Mouse (Mus musculus) heart, embryonic 15.5 days (tissue): ENCODE data around the gene Sez6. TPM values are rescaled to one million over a fixed set of nuclear protein-coding genes. Genes with fewer than 3 reads are reported as not detected.

Experiments
- ATAC-seq: fragments of 200-750 bp; cut with Nextera tagmentation; replicated peaks from 2 replicates; pipeline ENCODE4 v1.8.0; 2017; ENCODE audit warnings: low read depth, moderate TSS enrichment; ENCODE audit not compliant: insufficient number of reproducible peaks, insufficient read depth, low FRiP score
- H3K27ac ChIP-seq: fragments of 300-500 bp; sonication (generic); 2 replicates; pipeline ENCODE4 v1.5.1; 2015; ENCODE audit warnings: mild to moderate bottlenecking, inconsistent platforms
- H3K27me3 ChIP-seq: fragments of 300-500 bp; sonication (generic); 2 replicates; pipeline ENCODE4 v1.6.1; 2015; ENCODE audit warnings: inconsistent platforms
- H3K36me3 ChIP-seq: fragments of 300-500 bp; sonication (generic); 2 replicates; pipeline ENCODE4 v1.6.1; 2015; ENCODE audit warnings: mild to moderate bottlenecking, inconsistent platforms
- H3K4me1 ChIP-seq: fragments of 300-500 bp; sonication (generic); replicated peaks from 2 replicates; pipeline ENCODE4 v1.6.1; 2015; ENCODE audit warnings: inconsistent platforms
- H3K4me2 ChIP-seq: fragments of 300-500 bp; sonication (generic); 2 replicates; pipeline ENCODE4 v1.6.1; 2015; ENCODE audit warnings: inconsistent platforms, mild to moderate bottlenecking, moderate library complexity
- H3K4me3 ChIP-seq: fragments of 300-500 bp; sonication (generic); 2 replicates; pipeline ENCODE4 v1.5.1; 2015; ENCODE audit warnings: mild to moderate bottlenecking, inconsistent platforms
- H3K9ac ChIP-seq: fragments of 300-500 bp; sonication (generic); 2 replicates; pipeline ENCODE4 v1.6.1; 2015; ENCODE audit warnings: mild to moderate bottlenecking, inconsistent platforms
- H3K9me3 ChIP-seq: fragments of 300-500 bp; sonication (generic); replicated peaks from 2 replicates; pipeline ENCODE4 v1.6.1; 2016; ENCODE audit warnings: inconsistent platforms
- WGBS: fragments of 180-500 bp; shearing (Covaris S2); methylation state at CpG from one replicate; pipeline ENCODE4 v1.1.7; 2015; ENCODE audit warnings: mixed read lengths; 5-methylcytosine and 5-hydroxymethylcytosine counted together
- polyA plus RNA-seq: library from polyadenylated mRNA; unstranded; fragments of >200 nt; fragmentation: Nextera tagmentation; extraction: Ambion mirVana; gene quantifications from 2 replicates; pipeline ENCODE4 v1.2.1, GENCODE M21; 2015

Sez6 gene
- polyA plus RNA-seq, 1 experiment from 2014 or later: 0.05 TPM

DNA sequence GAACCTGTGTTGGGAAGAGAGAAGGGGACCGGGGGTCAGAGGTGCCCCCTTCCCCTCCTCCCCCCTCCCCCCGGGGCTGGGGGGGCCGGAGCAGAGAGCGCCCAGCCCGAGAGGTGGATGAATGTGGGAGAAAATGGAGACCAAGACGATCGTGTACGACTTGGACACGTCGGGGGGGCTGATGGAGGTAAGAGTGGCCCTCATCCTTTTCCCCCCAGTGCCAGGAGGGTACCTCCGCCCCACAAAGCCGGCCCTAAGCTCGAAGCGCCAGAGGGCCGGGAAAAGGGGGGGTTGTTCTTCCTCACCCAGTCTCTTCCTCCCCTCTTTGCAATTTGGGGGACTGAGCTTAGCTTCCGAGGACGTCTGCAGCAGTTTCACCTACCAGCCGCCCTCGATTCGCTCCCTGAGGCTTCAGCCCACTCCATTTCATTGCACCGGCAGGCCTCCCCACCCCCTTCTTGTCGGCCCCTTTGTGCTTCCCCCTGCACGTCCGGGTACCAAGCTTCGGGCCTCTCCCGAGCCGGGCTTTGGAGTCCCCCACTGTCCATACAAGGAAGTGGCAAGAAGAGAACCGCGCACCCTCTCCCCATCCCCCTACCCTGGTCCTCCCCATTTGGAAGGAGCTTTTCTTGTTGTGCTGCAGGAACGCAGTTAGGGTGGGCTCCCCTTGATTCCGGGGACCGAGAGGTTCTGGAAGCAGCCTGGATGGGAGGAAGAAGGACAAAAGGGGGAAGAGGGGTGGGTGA, 52.8 kb downstream of the Sez6 start:
- peaks cover 15% of the 10 kb centered on the region for H3K4me1 ChIP-seq
- H3K4me2 ChIP-seq: peak overlapping the region; percentile 90
- ATAC-seq: no peak
- peaks cover 7% of the 10 kb centered on the region; the same call in 1 of the 2 replicates for H3K27me3 ChIP-seq
- 0% methylated on average over 29 of the region's 32 CpGs for WGBS
- H3K9ac ChIP-seq: peak overlapping the region; percentile 99
- 0 out of 2 replicates have a peak, but pooled peaks cover 10% of the 10 kb centered on the region for H3K36me3 ChIP-seq
- peak overlapping the region; percentile 100 for H3K4me3 ChIP-seq
- no peaks in the 10 kb centered on the region for H3K9me3 ChIP-seq
- H3K27ac ChIP-seq: peak overlapping the region; percentile 99

- H3K4me2 ChIP-seq: peak overlapping the region; percentile 90
- no peaks in the 10 kb centered on the region for H3K9me3 ChIP-seq
- peak overlapping the region; percentile 99 for H3K9ac ChIP-seq
- peak overlapping the region; percentile 99 for H3K27ac ChIP-seq
- peaks cover 17% of the 10 kb centered on the region for H3K36me3 ChIP-seq
- under 1% methylated on average over 58 of the region's 63 CpGs for WGBS
- 0 out of 2 replicates have a peak, but pooled peaks cover under 1% of the 10 kb centered on the region for H3K27me3 ChIP-seq
- peaks cover 20% of the 10 kb centered on the region for H3K4me1 ChIP-seq
- no peak for ATAC-seq
- peak overlapping the region; percentile 100 for H3K4me3 ChIP-seq
Measured at GRCm38 (mm10) chr11:77983937-77984835, 53.6 kb downstream of the Sez6 start.

DNA sequence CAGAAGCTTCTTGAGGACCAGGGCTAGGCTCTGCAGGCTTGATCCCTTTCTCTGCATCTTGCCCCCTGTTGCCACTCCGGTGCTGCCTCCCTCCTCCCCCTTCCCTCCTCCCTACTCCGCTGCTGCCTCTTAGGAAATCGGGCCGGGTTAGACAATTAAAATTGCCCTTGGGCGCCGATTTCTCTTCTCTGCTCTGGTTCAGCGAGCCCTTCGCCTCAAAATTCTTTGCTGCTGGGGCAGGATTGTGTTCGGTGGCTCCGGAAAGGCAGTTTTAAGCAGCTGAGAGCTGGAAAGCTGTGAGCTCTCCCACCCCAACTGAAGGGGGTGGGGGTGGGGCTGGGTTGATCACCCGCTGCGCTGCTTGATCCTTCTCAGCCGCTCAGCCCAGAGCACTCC, 54.2 kb downstream of the Sez6 start:
- H3K9me3 ChIP-seq: no peaks in the 10 kb centered on the region
- H3K4me3 ChIP-seq: peak overlapping the region; percentile 100
- no peaks in the 10 kb centered on the region for H3K27me3 ChIP-seq
- H3K4me2 ChIP-seq: peak overlapping the region; percentile 90
- H3K4me1 ChIP-seq: peaks cover 23% of the 10 kb centered on the region
- no peak for ATAC-seq
- H3K9ac ChIP-seq: peak overlapping the region; percentile 99
- peaks cover 22% of the 10 kb centered on the region for H3K36me3 ChIP-seq
- H3K27ac ChIP-seq: peak overlapping the region; percentile 99
- WGBS: under 1% methylated on average over 13 of the region's 13 CpGs

GRCm38 (mm10) chr11:77985541-77986065, 55.0 kb downstream of the Sez6 start:
- Histone ChIP-seq H3K9ac (peak overlapping the region; percentile 99; the same call in 1 of the 2 replicates), H3K4me3 (peak overlapping the region; percentile 100), H3K4me2 (peak overlapping the region; percentile 90), H3K36me3 (peaks cover 25% of the 10 kb centered on the region), H3K27ac (no peak overlapping the region), H3K9me3 (no peaks in the 10 kb centered on the region), H3K27me3 (no peaks in the 10 kb centered on the region), H3K4me1 (peaks cover 23% of the 10 kb centered on the region)
- no peak for ATAC-seq
- WGBS: 68% methylated on average over 3 of the region's 3 CpGs

DNA sequence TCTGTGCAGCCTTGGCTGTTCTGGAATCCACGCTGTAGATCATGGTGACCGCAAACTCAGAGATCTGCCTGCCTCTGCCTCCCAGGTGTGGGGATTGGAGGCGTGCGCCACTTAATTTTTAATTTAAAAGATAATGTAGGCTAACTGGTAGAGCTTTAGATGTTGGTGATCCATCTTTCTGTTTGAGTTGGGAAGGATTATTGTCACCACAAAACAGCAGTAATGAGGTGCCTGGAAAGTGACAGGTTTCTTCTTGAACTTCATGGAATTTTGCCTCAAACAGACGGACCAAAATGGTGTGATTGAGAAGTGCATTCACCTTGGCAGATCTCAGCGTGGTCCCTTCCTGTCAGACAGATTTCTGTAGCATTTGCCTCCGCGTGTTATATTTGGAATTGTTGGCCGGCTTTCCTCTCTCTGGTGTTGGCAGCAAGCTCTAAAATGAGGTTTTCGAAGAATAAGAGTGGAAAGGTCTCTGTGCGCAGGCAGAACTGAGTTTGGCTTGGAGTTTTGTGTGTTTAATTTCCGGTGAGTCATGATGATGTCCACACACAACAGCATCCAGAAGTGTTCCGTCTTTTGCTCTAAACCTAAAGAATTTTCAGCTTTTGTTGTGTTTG, 58.6 kb downstream of the Sez6 start:
- H3K4me2 ChIP-seq: no peak overlapping the region
- no peak for ATAC-seq
- H3K9ac ChIP-seq: no peak overlapping the region
- H3K27me3 ChIP-seq: no peaks in the 10 kb centered on the region
- peaks cover 30% of the 10 kb centered on the region for H3K36me3 ChIP-seq
- H3K4me3 ChIP-seq: no peak overlapping the region
- no peaks in the 10 kb centered on the region for H3K9me3 ChIP-seq
- H3K4me1 ChIP-seq: peaks cover 20% of the 10 kb centered on the region
- peak overlapping the region; percentile 9; the same call in 1 of the 2 replicates for H3K27ac ChIP-seq
- 82% methylated on average over 13 of the region's 13 CpGs for WGBS

DNA sequence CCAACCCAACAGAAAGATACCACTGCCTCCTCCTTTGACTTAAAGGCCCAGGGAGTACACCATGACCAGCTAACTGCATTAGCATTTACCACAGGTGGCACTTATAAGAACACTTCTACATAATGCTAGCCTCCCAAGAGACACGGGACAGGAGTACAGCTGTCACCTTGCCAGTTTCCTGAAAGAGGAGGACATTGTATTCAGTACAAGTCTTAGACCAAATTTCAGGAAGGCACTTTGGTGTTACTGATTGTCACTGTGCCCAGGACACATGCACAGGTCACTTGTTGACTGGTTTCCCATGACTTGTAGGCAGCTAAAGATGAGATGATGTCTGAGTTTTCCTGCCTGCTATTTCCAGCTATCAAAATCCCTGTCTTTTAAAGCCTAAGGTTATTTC, 65.0 kb downstream of the Sez6 start:
- H3K4me1 ChIP-seq: no peaks in the 10 kb centered on the region; the same call in 1 of the 2 replicates
- H3K9me3 ChIP-seq: no peaks in the 10 kb centered on the region
- 47% methylated on average over 1 of the region's 1 CpGs for WGBS
- H3K36me3 ChIP-seq: peaks cover 17% of the 10 kb centered on the region
- no peaks in the 10 kb centered on the region for H3K27me3 ChIP-seq
- no peak overlapping the region for H3K4me2 ChIP-seq
- no peak for ATAC-seq
- H3K4me3 ChIP-seq: no peak overlapping the region
- no peak overlapping the region for H3K27ac ChIP-seq
- H3K9ac ChIP-seq: no peak overlapping the region

- Histone ChIP-seq H3K4me2 (peak overlapping the region; percentile 38), H3K4me1 (peaks cover 22% of the 10 kb centered on the region), H3K27ac (peak overlapping the region; percentile 91), H3K9ac (no peak overlapping the region), H3K36me3 (peaks cover 43% of the 10 kb centered on the region), H3K4me3 (no peak overlapping the region), H3K27me3 (no peaks in the 10 kb centered on the region), H3K9me3 (no peaks in the 10 kb centered on the region)
- ATAC-seq: peak; percentile 86
- WGBS: 57% methylated on average over 5 of the region's 5 CpGs
Measured at GRCm38 (mm10) chr11:78006446-78006845, 75.8 kb downstream of the Sez6 start.

DNA sequence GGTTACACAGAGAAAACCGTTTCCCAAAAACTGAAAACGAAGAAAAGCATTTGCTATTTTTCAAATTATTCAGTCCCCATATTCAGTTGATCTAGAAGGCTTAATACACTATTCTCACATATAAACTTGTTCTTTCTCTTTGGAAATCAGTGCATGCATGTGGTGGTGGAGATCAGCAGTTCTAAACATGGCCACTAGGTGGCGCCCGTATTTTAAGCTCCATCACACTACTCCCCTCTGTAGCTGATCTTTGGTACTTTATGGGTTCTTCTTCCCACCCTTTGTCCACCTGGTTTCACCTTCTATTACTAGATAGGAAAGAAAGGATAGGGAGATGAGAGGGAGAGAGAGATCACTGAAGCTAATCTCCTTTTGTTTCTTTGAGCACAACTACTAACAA, 89.1 kb downstream of the Sez6 start:
- Histone ChIP-seq H3K4me1 (no peaks in the 10 kb centered on the region), H3K27me3 (no peaks in the 10 kb centered on the region), H3K27ac (no peak overlapping the region), H3K9me3 (no peaks in the 10 kb centered on the region), H3K4me3 (no peak overlapping the region), H3K4me2 (no peak overlapping the region), H3K9ac (no peak overlapping the region), H3K36me3 (peaks cover 85% of the 10 kb centered on the region)
- 17% methylated on average over 4 of the region's 4 CpGs for WGBS
- ATAC-seq: no peak

DNA sequence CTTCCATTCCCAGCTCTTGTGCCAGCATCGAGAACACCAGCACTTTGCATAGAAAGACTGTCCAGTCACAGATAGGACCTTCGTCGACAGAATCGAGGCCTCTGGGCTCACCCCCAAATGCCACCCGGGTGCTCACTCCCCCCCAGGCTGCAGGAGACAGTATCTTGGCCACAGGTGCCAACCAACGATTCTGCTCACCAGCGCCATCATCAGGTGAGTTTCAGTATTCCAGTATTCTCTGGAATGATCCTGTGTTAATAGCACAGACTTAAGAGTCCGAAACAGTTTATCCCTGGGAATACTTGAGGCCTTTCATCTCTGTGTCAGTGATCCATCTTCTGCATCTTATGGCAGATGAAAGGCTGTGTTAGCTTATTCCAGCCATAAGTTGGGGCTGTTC, 93.0 kb downstream of the Sez6 start:
- H3K27me3 ChIP-seq: no peaks in the 10 kb centered on the region
- no peak overlapping the region; the same call in 1 of the 2 replicates for H3K27ac ChIP-seq
- 84% methylated on average over 8 of the region's 8 CpGs for WGBS
- no peaks in the 10 kb centered on the region for H3K4me1 ChIP-seq
- no peak overlapping the region for H3K9ac ChIP-seq
- no peaks in the 10 kb centered on the region for H3K9me3 ChIP-seq
- peaks cover 83% of the 10 kb centered on the region for H3K36me3 ChIP-seq
- no peak overlapping the region for H3K4me2 ChIP-seq
- no peak for ATAC-seq
- H3K4me3 ChIP-seq: no peak overlapping the region
